Mouse (Mus musculus) midbrain, embryonic 12.5 days (tissue): ENCODE measurements around the gene Gdf15. TPM values are rescaled to one million over a fixed set of nuclear protein-coding genes. Genes with fewer than 3 reads are reported as not detected.

Experiments used
- ATAC-seq: fragments of 200-750 bp; cut with Nextera tagmentation; 2 replicates; pipeline ENCODE4 v1.8.0; 2017; ENCODE audit warnings: low read depth, moderate TSS enrichment, moderate library complexity; ENCODE audit not compliant: low FRiP score
- H3K27ac ChIP-seq: fragments of 300-500 bp; sonication (generic); replicated peaks from 2 replicates; pipeline ENCODE4 v1.5.1; 2016; ENCODE audit warnings: mild to moderate bottlenecking
- H3K27me3 ChIP-seq: fragments of 300-500 bp; sonication (generic); 2 replicates; pipeline ENCODE4 v1.6.1; 2016; ENCODE audit warnings: mild to moderate bottlenecking
- H3K36me3 ChIP-seq: fragments of 300-500 bp; sonication (generic); 2 replicates; pipeline ENCODE4 v1.6.1; 2016
- H3K4me1 ChIP-seq: fragments of 300-500 bp; sonication (generic); 2 replicates; pipeline ENCODE4 v1.6.1; 2016
- H3K4me2 ChIP-seq: fragments of 300-500 bp; sonication (generic); replicated peaks from 2 replicates; pipeline ENCODE4 v1.6.1; 2016; ENCODE audit warnings: mild to moderate bottlenecking, moderate library complexity
- H3K4me3 ChIP-seq: fragments of 300-500 bp; sonication (generic); 2 replicates; pipeline ENCODE4 v1.5.1; 2016; ENCODE audit warnings: mild to moderate bottlenecking
- H3K9ac ChIP-seq: fragments of 300-500 bp; sonication (generic); replicated peaks from 2 replicates; pipeline ENCODE4 v1.6.1; 2016; ENCODE audit warnings: mild to moderate bottlenecking, moderate library complexity
- H3K9me3 ChIP-seq: fragments of 300-500 bp; sonication (generic); 2 replicates; pipeline ENCODE4 v1.6.1; 2016; ENCODE audit warnings: mild to moderate bottlenecking
- WGBS: fragments of 180-500 bp; shearing (Covaris S2); methylation state at CpG from one replicate; pipeline ENCODE4 v1.1.7; 2016; 5-methylcytosine and 5-hydroxymethylcytosine counted together
- polyA plus RNA-seq: library from polyadenylated mRNA; unstranded; fragments of >200 nt; fragmentation: Nextera tagmentation; extraction: Ambion mirVana; gene quantifications from 2 replicates; pipeline ENCODE4 v1.2.1, GENCODE M21; 2016

Gene Gdf15
- polyA plus RNA-seq, 1 experiment from 2014 or later, result not detected

DNA sequence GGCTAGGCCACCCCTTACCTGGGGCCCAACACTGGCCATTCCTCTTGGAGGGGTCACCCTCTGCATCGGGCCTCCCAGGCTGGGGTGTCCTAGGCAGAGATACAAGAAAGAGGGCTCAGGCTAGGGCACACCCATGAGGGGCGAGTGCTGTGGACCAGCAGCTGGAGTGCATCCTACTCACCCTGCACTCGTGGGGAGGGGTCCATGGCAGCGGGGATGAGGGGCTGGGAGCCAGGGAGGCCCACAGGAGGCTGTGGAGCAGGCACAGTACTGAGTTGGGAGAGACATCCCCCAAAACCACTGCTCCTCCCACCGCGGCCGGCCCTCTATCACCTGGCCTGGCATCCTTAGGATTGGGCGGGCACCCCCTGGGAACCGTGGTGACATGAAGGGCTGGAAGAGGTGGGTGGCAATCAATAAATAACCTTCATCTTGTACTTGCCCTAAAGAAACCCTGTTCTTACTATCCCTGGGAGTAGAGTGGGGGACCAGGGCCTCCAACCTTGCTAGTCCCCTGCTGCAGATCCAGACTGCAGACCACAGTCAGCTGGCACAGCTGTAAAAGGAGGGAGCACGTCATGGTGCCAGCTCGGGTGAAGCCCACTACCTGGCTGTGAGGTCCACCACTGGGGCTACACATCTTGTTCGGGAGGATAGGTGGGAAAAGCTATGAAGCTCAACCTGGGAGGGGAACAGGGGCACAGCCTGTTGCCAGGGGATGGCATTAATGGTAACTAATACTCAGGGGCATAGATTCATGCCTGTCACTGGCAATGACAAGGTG lies 32.6 kb downstream of the Gdf15 start:
- WGBS, result 82% methylated on average over 12 of the region's 12 CpGs
- Histone ChIP-seq H3K4me3 (no peak overlapping the region), H3K36me3 (peaks cover 26% of the 10 kb centered on the region), H3K27me3 (peaks cover 47% of the 10 kb centered on the region), H3K9me3 (no peaks in the 10 kb centered on the region), H3K9ac (peak overlapping the region; percentile 7; the same call in 1 of the 2 replicates), H3K27ac (peak overlapping the region; percentile 97), H3K4me2 (no peak overlapping the region), H3K4me1 (peaks cover 79% of the 10 kb centered on the region)
- no peak for ATAC-seq

DNA sequence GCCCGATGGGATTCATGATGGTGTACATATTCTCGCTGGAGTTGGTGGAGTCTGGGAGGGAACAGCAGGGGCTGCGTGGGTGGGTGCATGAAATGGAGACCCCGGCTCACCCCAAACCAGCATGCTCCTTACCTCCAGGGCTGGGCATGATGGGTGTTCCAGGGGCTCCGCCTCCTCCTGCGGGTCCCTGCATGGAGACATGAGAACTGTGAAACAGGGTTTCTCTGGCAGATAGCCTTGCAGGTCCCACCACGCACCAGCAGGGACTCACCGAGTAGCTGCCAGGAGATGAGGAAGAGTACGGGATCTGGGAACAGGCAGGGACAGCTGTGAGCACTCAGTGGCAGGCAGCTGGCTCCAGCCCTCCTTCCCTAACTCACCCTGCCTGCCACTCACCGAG lies 33.5 kb downstream of the Gdf15 start:
- peaks cover 75% of the 10 kb centered on the region for H3K4me1 ChIP-seq
- no peak for ATAC-seq

DNA sequence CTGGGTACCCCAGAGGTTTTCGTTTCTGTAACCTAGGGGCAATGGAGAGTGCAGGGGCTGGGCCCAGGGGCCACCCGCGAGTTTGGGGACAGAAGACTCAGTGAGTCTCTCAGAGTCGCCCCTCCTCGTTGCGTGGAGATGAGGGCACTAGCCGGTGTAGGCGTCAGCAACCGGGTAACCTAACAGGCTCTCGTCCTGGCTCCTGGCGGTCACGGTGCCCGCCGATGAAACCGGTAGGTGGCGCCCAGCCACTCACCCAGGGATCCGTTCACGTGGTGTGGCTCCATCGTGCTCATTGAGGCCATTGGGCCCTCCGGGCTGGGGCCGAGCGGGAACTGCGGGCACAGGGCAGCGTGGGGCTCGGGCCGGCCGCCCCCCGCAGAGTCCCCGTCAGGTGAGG lies 34.0 kb downstream of the Gdf15 start:
- Histone ChIP-seq H3K36me3 (peaks cover 26% of the 10 kb centered on the region), H3K9me3 (no peaks in the 10 kb centered on the region), H3K9ac (peak overlapping the region; percentile 78), H3K27me3 (peaks cover 47% of the 10 kb centered on the region), H3K4me3 (peak overlapping the region; percentile 50), H3K27ac (0 out of 2 replicates have a peak overlapping the region, but pooled peaks have one; percentile 42), H3K4me1 (peaks cover 76% of the 10 kb centered on the region), H3K4me2 (peak overlapping the region; percentile 84)
- WGBS, result 3% methylated on average over 29 of the region's 29 CpGs
- peak; percentile 20; the same call in 1 of the 2 replicates for ATAC-seq

More for the DNA sequence above, 33.5 kb downstream of the Gdf15 start:
- Histone ChIP-seq H3K27me3 (peaks cover 47% of the 10 kb centered on the region), H3K27ac (peak overlapping the region; percentile 39), H3K4me2 (peak overlapping the region; percentile 84), H3K9me3 (no peaks in the 10 kb centered on the region), H3K4me3 (peak overlapping the region; percentile 50), H3K9ac (peak overlapping the region; percentile 78), H3K36me3 (peaks cover 26% of the 10 kb centered on the region)
- 11% methylated on average over 10 of the region's 10 CpGs for WGBS

DNA sequence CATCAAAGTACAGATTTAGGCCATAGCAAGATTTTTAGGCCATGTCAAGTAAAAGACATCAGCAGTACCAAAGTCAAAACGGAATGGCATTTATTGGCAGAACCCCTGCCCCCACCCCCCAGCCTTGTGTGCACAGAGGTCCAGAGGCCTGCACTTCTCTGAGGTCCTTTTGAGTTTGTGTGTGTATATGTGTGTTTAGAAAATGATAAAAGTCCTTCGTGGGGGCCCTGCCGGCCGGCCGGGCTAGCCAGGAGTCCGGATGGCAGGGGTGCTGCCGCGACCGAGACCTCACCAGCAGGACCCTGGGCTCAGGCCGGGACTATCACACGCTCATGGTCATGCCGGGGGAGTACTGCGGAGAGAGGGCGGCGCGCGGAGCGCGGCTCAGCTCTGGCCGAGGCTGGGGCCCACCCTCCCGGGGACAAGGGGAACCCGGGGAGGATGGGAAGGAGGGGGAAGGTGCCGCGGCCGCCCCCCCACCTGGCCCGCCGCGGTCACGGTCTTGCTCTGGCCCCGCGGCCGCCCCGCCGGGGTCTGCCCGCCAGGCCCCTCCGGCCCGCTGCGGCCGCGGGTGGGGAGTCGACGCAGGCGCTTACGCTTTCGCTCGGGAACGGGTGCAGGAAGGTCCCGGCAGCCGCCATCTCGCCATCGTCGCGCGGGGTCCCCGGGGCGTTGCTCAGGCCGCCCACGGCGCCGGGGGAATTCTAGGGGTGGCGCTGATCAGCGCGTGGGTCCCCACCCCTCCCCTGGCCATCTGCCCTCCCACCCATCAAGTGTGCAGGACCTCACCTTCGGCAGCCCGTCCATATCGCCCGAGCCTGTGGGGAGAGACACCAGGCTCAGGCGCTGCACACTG lies 34.6 kb downstream of the Gdf15 start:
- Histone ChIP-seq H3K4me2 (peak overlapping the region; percentile 84), H3K27me3 (peaks cover 47% of the 10 kb centered on the region), H3K4me3 (peak overlapping the region; percentile 50), H3K9me3 (no peaks in the 10 kb centered on the region), H3K27ac (peak overlapping the region; percentile 42; the same call in 1 of the 2 replicates), H3K36me3 (peaks cover 22% of the 10 kb centered on the region), H3K4me1 (peaks cover 78% of the 10 kb centered on the region), H3K9ac (peak overlapping the region; percentile 78)
- no peak; the same call in 1 of the 2 replicates for ATAC-seq
- WGBS, result 10% methylated on average over 39 of the region's 68 CpGs

DNA sequence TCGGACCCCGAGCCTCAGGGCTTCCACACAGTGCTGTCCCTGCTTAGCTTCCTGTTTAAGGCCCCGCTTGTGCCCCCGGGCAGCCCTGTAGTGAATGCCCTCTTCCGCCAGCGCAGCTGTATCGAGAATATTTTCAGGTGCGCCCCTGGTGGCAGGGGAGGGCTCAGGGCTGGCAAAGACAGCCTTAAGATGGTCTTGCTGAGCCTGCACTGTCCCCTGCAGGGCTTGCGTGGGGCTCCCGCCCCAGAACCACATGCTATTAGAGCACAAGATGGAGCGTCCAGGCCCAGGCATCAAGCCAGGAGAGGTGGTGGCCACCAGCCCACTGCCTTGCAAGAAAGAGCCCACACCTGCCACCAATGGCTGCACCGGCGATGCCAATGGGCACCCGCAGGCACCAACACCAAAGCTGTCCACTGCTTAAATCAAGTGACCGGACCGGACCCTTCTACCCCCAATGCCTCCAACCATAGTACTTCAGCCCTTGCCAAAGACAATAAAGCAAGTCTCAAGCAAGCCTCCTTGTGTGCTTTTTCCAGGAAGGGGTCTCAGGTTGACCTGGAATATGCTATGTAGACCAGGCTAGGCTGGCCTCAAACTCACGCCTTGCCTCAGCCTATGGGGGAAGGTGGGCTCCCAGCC lies 35.4 kb downstream of the Gdf15 start:
- Histone ChIP-seq H3K27me3 (peaks cover 47% of the 10 kb centered on the region), H3K4me2 (peak overlapping the region; percentile 84), H3K4me3 (0 out of 2 replicates have a peak overlapping the region, but pooled peaks have one; percentile 50), H3K27ac (no peak overlapping the region), H3K9ac (no peak overlapping the region), H3K9me3 (no peaks in the 10 kb centered on the region), H3K4me1 (peaks cover 76% of the 10 kb centered on the region), H3K36me3 (peaks cover 19% of the 10 kb centered on the region)
- no peak for ATAC-seq
- WGBS, result 89% methylated on average over 17 of the region's 17 CpGs

DNA sequence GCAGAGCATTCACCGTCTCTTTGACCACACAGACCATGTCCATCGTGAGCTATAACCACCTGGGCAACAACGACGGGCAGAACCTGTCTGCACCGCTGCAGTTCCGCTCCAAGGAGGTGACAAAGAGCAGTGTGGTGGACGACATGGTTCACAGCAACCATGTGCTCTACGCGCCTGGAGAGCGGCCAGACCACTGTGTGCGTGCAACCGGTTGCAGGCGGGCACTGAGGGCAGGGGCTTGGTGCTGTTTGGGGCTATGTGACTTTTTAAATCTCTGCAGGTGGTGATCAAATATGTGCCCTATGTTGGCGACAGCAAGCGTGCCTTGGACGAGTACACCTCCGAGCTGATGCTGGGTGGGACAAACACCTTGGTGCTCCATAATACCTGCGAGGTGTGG lies 36.0 kb downstream of the Gdf15 start:
- H3K4me2 ChIP-seq, result no peak overlapping the region
- H3K27ac ChIP-seq, result no peak overlapping the region
- peaks cover 23% of the 10 kb centered on the region for H3K36me3 ChIP-seq
- 94% methylated on average over 18 of the region's 18 CpGs for WGBS
- no peak for ATAC-seq
- peaks cover 69% of the 10 kb centered on the region for H3K4me1 ChIP-seq
- peaks cover 47% of the 10 kb centered on the region for H3K27me3 ChIP-seq
- H3K9me3 ChIP-seq, result no peaks in the 10 kb centered on the region
- H3K9ac ChIP-seq, result no peak overlapping the region
- no peak overlapping the region for H3K4me3 ChIP-seq

DNA sequence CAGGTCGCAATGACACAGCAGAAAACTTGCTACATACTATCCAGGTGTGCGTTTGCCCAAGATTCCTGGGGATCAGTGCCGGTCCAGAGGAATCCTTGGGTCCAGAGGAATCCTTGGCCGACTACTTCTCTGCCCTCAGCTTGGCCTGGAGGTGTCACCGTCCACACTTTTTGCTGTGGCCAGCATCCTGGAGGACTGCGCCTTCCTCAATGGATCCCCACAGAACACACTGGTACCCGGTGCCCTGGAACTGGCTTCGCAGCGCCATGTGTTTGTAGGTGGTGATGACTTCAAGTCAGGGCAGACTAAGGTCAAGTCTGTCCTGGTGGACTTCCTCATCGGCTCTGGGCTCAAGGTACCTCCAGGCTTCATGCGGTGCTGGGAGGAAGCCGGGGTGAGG lies 36.4 kb downstream of the Gdf15 start:
- Histone ChIP-seq H3K27ac (no peak overlapping the region), H3K9me3 (no peaks in the 10 kb centered on the region), H3K4me1 (peaks cover 65% of the 10 kb centered on the region), H3K4me3 (no peak overlapping the region), H3K4me2 (no peak overlapping the region), H3K27me3 (peaks cover 47% of the 10 kb centered on the region), H3K9ac (no peak overlapping the region), H3K36me3 (peaks cover 23% of the 10 kb centered on the region)
- no peak for ATAC-seq
- 97% methylated on average over 12 of the region's 12 CpGs for WGBS

DNA sequence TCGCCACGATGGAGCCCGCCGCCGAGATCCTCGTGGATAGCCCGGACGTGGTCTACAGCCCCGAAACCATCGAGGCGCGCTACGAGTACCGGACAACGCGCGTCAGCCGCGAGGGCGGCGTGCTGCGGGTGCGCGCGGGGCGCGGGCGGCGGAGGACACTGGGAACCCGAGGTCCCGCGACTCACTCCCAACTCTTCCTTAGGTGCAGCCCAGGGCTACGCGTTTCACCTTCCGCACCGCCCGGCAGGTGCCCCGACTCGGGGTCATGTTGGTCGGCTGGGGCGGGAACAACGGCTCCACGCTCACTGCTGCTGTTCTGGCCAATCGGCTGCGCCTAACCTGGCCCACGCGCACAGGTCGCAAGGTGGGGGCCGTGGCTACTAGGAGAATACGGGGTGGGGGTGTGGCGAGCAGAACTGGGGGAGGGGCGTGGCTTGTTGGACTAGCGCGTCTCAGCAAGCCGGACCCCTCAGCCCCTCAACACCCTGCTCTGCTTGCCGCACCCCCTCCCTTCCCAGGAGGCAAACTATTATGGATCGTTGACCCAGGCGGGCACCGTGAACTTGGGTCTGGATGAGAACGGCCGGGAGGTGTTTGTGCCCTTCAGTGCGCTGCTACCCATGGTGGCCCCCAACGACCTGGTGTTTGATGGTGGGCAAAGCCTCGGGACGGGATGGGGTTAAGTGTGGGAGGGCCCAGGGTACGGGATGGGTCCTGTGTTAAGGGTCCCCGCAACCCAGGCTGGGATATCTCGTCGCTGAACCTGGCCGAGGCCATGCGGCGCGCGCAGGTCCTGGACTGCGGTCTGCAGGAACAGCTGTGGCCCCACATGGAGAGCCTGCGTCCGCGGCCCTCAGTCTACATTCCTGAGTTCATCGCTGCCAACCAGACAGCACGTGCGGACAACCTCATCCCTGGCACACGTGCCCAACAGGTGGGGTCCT lies 37.4 kb downstream of the Gdf15 start:
- peak; percentile 10 for ATAC-seq
- peaks cover 44% of the 10 kb centered on the region for H3K27me3 ChIP-seq
- H3K9me3 ChIP-seq, result no peaks in the 10 kb centered on the region
- H3K4me3 ChIP-seq, result peak overlapping the region; percentile 63
- H3K9ac ChIP-seq, result peak overlapping the region; percentile 77
- peak overlapping the region; percentile 98 for H3K4me2 ChIP-seq
- WGBS, result 10% methylated on average over 82 of the region's 82 CpGs
- H3K36me3 ChIP-seq, result peaks cover 32% of the 10 kb centered on the region
- H3K27ac ChIP-seq, result peak overlapping the region; percentile 64
- H3K4me1 ChIP-seq, result peaks cover 56% of the 10 kb centered on the region

DNA sequence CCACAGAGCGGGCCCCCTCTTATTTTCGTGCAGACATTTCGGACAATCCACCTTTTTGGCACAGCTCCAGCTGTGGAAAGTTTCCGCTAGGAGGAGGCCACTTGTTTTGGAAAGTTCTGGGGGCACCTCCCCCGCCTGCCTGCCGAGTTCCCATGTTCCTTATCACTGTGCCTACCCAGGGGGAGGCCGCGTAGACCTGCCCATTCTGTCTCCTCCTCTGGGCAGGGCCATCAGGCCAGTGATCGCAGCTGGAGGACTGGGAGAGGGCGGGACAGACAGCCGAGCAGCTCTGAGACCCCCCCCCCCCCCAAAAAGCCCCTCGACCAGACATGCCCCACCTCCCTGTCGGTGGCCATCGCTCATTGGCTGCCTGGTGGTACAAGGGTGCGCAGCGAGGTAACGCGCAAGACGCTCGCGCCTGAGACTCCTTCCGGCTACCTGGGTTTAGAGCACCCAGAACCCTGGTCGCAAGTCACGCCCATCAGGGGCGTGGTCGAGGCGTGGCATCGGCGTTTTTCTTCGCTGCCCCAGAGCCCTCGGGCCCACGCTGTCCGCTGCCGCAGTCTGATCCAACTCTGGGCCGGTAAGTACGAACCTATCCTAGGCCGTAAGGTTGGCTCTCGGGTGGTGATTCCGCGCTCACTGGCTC lies 38.2 kb downstream of the Gdf15 start, which contains the start of gene Isyna1:
Gene Isyna1, plus strand, starts transcription at position 413 of the 649 bp plus-strand sequence.
- Histone ChIP-seq H3K9me3 (no peaks in the 10 kb centered on the region), H3K4me2 (peak within 1 kb of the TSS; percentile 98), H3K36me3 (peaks cover 41% of the 10 kb centered on the region), H3K27ac (peak within 1 kb of the TSS; percentile 64), H3K27me3 (peaks cover 36% of the 10 kb centered on the region), H3K4me1 (peaks cover 48% of the 10 kb centered on the region), H3K4me3 (peak within 1 kb of the TSS; percentile 63), H3K9ac (peak within 1 kb of the TSS; percentile 77)
- peak; percentile 71 for ATAC-seq
- under 1% methylated on average over 34 of the region's 40 CpGs for WGBS

DNA sequence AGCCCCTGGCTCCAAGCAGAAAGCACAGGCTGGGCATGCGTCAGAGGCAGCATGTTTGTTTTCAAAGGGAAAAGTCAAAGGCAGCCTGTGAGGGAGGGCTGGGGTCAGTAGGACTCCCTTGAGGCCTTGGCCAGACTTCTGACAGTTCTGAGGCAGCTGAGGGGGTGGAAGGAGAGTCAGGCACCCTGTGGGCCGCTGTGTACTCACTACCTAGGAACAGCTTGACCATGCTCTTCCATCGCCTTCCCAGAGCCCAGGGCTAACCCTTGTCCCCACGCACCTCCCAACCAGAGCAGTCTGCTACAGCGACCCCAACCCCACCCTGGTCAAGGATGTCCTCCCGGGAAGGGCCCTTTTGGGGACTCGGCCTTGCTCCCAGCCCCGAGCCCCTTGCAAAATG lies 39.1 kb downstream of the Gdf15 start:
- 57% methylated on average over 8 of the region's 8 CpGs for WGBS
- 0 out of 2 replicates have a peak overlapping the region, but pooled peaks have one; percentile 64 for H3K27ac ChIP-seq
- no peak for ATAC-seq
- peaks cover 48% of the 10 kb centered on the region for H3K36me3 ChIP-seq
- peaks cover 29% of the 10 kb centered on the region for H3K27me3 ChIP-seq
- no peak overlapping the region for H3K9ac ChIP-seq
- peaks cover 39% of the 10 kb centered on the region for H3K4me1 ChIP-seq
- peak overlapping the region; percentile 98 for H3K4me2 ChIP-seq
- no peaks in the 10 kb centered on the region for H3K9me3 ChIP-seq
- H3K4me3 ChIP-seq, result 0 out of 2 replicates have a peak overlapping the region, but pooled peaks have one; percentile 63
